Mouse (Mus musculus) activated CD4-positive, CD25-positive, alpha-beta regulatory T cell (primary cell): ENCODE measurements around the gene 1700123K08Rik. TPM values are rescaled to one million over a fixed set of nuclear protein-coding genes. Genes with fewer than 3 reads are reported as not detected.

ENCODE experiments used
- polyA plus RNA-seq, 2 experiments: library from polyadenylated mRNA; unstranded; fragments of 100-300 nt; shearing (Covaris generic); gene quantifications; one replicate each; pipeline ENCODE4 v1.2.1; 2017

1700123K08Rik gene
- polyA plus RNA-seq = not detected

DNA sequence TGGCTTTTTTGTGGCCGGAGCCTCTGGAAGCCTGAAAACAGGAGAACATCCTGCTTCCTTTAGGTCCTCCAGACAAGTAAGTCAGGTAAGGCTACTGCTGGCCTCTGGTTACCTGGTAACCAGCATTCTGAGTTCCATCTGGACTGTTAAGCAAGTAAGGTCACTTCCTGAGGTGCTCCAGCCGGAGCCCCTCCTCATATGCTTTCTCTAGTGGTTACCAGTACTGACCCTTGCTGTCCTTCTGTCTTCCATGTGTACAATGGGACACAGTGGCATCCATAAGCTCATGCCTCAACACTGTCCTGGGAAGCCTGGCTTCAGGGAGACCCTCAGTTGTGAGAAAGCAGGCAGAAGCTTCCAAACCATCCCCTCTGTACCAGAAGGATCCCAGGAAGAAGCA lies at the start of gene 1700123K08Rik:
Gene 1700123K08Rik, minus strand, starts transcription at position 101 of the 400 bp plus-strand sequence.

Other genes starting within 250 kb of the 1700123K08Rik start
- gene Pvrig, start 222.8 kb downstream of the 1700123K08Rik start, polyA plus RNA-seq = 10 to 100 TPM in 1 of 2 experiments, 1 to 10 TPM in 1; 2.5 to 37.9 TPM
- 10 to 100 TPM; 13.4 to 24.2 TPM for gene Zfp157, start 123.2 kb downstream of the 1700123K08Rik start, polyA plus RNA-seq
- gene Zfp68, start 55.0 kb upstream of the 1700123K08Rik start, polyA plus RNA-seq = 10 to 100 TPM; 53.2 to 72.5 TPM
- gene A430033K04Rik, start 58.1 kb upstream of the 1700123K08Rik start, polyA plus RNA-seq = 1 to 10 TPM; 7.2 to 7.6 TPM
- 1 to 10 TPM in 1 of 2 experiments, under 1 TPM in 1; 0.20 to 1.6 TPM for gene Fam20c, start 189.8 kb upstream of the 1700123K08Rik start, polyA plus RNA-seq